Mouse (Mus musculus) midbrain, embryonic 14.5 days (tissue): Measurements from ENCODE around the gene Wfdc3. TPM values are rescaled to one million over a fixed set of nuclear protein-coding genes. Genes with fewer than 3 reads are reported as not detected.

Experiments
- ATAC-seq: fragments of 200-750 bp; cut with Nextera tagmentation; 2 replicates; pipeline ENCODE4 v1.8.0; 2017; ENCODE audit warnings: moderate number of reproducible peaks, moderate library complexity; ENCODE audit not compliant: low FRiP score, low TSS enrichment
- DNase-seq: peaks from one replicate; pipeline ENCODE4 v3.0.0-alpha.2; 2015
- H3K27ac ChIP-seq: fragments of 300-500 bp; sonication (generic); replicated peaks from 2 replicates; pipeline ENCODE4 v1.5.1; 2014; ENCODE audit warnings: mild to moderate bottlenecking, low read depth, low read length, moderate library complexity
- H3K27me3 ChIP-seq: fragments of 300-500 bp; sonication (generic); 2 replicates; pipeline ENCODE4 v1.6.1; 2014; ENCODE audit warnings: low read length, control low read depth, mixed read lengths; ENCODE audit not compliant: control insufficient read depth, insufficient read depth
- H3K36me3 ChIP-seq: fragments of 300-500 bp; sonication (generic); 2 replicates; pipeline ENCODE4 v1.6.1; 2014; ENCODE audit warnings: low read length, control low read depth; ENCODE audit not compliant: control insufficient read depth, insufficient read depth
- H3K4me1 ChIP-seq: fragments of 300-500 bp; sonication (generic); 2 replicates; pipeline ENCODE4 v1.6.1; 2014; ENCODE audit warnings: mild to moderate bottlenecking, antibody characterized with exemption, low read length, control low read depth; ENCODE audit not compliant: control insufficient read depth, insufficient read depth
- H3K4me2 ChIP-seq: fragments of 300-500 bp; sonication (generic); 2 replicates; pipeline ENCODE4 v1.6.1; 2014; ENCODE audit warnings: mild to moderate bottlenecking, low read length, moderate library complexity
- H3K4me3 ChIP-seq: fragments of 300-500 bp; sonication (generic); replicated peaks from 2 replicates; pipeline ENCODE4 v1.5.1; 2014; ENCODE audit warnings: low read depth, low read length
- H3K9ac ChIP-seq: fragments of 300-500 bp; sonication (generic); replicated peaks from 2 replicates; pipeline ENCODE4 v1.6.1; 2014; ENCODE audit warnings: mild to moderate bottlenecking, low read length, moderate library complexity
- H3K9me3 ChIP-seq: fragments of 300-500 bp; sonication (generic); 2 replicates; pipeline ENCODE4 v1.6.1; 2016; ENCODE audit warnings: low read length, control low read depth, mixed read lengths; ENCODE audit not compliant: control insufficient read depth
- WGBS: fragments of 180-500 bp; shearing (Covaris S2); extraction: QIAGEN DNeasy Blood & Tissue Kit; methylation state at CpG from one replicate; pipeline ENCODE4 v1.1.7; 2014; 5-methylcytosine and 5-hydroxymethylcytosine counted together
- polyA plus RNA-seq: library from polyadenylated mRNA; unstranded; fragments of >200 nt; fragmentation: Nextera tagmentation; extraction: Ambion mirVana; gene quantifications from 2 replicates; pipeline ENCODE4 v1.2.1, GENCODE M21; 2014

The Wfdc3 gene
- polyA plus RNA-seq, 1 experiment from 2014 or later: 1.1 TPM

GRCm38 (mm10) chr2:164715005-164715404 lies 30.7 kb downstream of the Wfdc3 start, which contains the start of gene Spint5:
TSS of gene Spint5 (plus strand) at chr2:164715305.
- ATAC-seq (no peak), DNase-seq (no peak)
- 79% methylated on average over 6 of the region's 6 CpGs for WGBS
- H3K36me3 ChIP-seq: no peaks in the 10 kb centered on the region
- no peak within 1 kb of the TSS for H3K4me2 ChIP-seq
- H3K4me3 ChIP-seq: no peak within 1 kb of the TSS
- no peak within 1 kb of the TSS for H3K27ac ChIP-seq
- no peaks in the 10 kb centered on the region for H3K9me3 ChIP-seq
- no peaks in the 10 kb centered on the region for H3K27me3 ChIP-seq
- H3K4me1 ChIP-seq: no peaks in the 10 kb centered on the region
- H3K9ac ChIP-seq: no peak within 1 kb of the TSS

- WGBS: 88% methylated on average over 14 of the region's 14 CpGs
- no peak for ATAC-seq
- no peak overlapping the region for H3K27ac ChIP-seq
- H3K9ac ChIP-seq: no peak overlapping the region
- no peak overlapping the region for H3K4me3 ChIP-seq
- no peaks in the 10 kb centered on the region for H3K27me3 ChIP-seq
- H3K9me3 ChIP-seq: no peaks in the 10 kb centered on the region
- no peak for DNase-seq
- no peak overlapping the region for H3K4me2 ChIP-seq
- no peaks in the 10 kb centered on the region for H3K36me3 ChIP-seq
- no peaks in the 10 kb centered on the region for H3K4me1 ChIP-seq
These were observed 39.7 kb downstream of the Wfdc3 start for GRCm38 (mm10) chr2:164705991-164706390.

- 94% methylated on average over 6 of the region's 6 CpGs for WGBS
- Histone ChIP-seq H3K27ac (no peak overlapping the region), H3K4me2 (no peak overlapping the region), H3K9ac (no peak overlapping the region), H3K27me3 (no peaks in the 10 kb centered on the region), H3K36me3 (no peaks in the 10 kb centered on the region), H3K9me3 (no peaks in the 10 kb centered on the region), H3K4me1 (no peaks in the 10 kb centered on the region), H3K4me3 (no peak overlapping the region)
- ATAC-seq: no peak
- DNase-seq: no peak
These were observed 40.4 kb downstream of the Wfdc3 start for GRCm38 (mm10) chr2:164705328-164705727.

GRCm38 (mm10) chr2:164704235-164704634 lies 41.5 kb downstream of the Wfdc3 start:
- H3K4me2 ChIP-seq: no peak overlapping the region
- H3K27me3 ChIP-seq: no peaks in the 10 kb centered on the region
- no peak overlapping the region for H3K9ac ChIP-seq
- H3K27ac ChIP-seq: no peak overlapping the region
- 85% methylated on average over 5 of the region's 5 CpGs for WGBS
- no peaks in the 10 kb centered on the region for H3K9me3 ChIP-seq
- H3K4me3 ChIP-seq: no peak overlapping the region
- no peak for DNase-seq
- ATAC-seq: no peak
- H3K36me3 ChIP-seq: no peaks in the 10 kb centered on the region
- no peaks in the 10 kb centered on the region for H3K4me1 ChIP-seq

GRCm38 (mm10) chr2:164701761-164702160 lies 44.0 kb downstream of the Wfdc3 start:
- no peak for ATAC-seq
- H3K4me2 ChIP-seq: no peak overlapping the region

GRCm38 (mm10) chr2:164700959-164701358 lies 44.8 kb downstream of the Wfdc3 start:
- no peak overlapping the region for H3K4me3 ChIP-seq
- ATAC-seq: no peak
- H3K4me2 ChIP-seq: no peak overlapping the region
- H3K27ac ChIP-seq: no peak overlapping the region
- H3K9me3 ChIP-seq: no peaks in the 10 kb centered on the region
- WGBS: 82% methylated on average over 5 of the region's 5 CpGs
- DNase-seq: no peak
- no peaks in the 10 kb centered on the region for H3K36me3 ChIP-seq
- no peaks in the 10 kb centered on the region for H3K4me1 ChIP-seq
- no peaks in the 10 kb centered on the region for H3K27me3 ChIP-seq
- H3K9ac ChIP-seq: no peak overlapping the region

More at GRCm38 (mm10) chr2:164701761-164702160, 44.0 kb downstream of the Wfdc3 start:
- no peak overlapping the region for H3K27ac ChIP-seq
- DNase-seq: no peak
- no peak overlapping the region for H3K9ac ChIP-seq
- WGBS: 91% methylated on average over 5 of the region's 5 CpGs
- no peaks in the 10 kb centered on the region for H3K9me3 ChIP-seq
- no peaks in the 10 kb centered on the region for H3K27me3 ChIP-seq
- no peaks in the 10 kb centered on the region for H3K36me3 ChIP-seq
- no peak overlapping the region for H3K4me3 ChIP-seq
- no peaks in the 10 kb centered on the region for H3K4me1 ChIP-seq

- no peaks in the 10 kb centered on the region for H3K36me3 ChIP-seq
- H3K4me3 ChIP-seq: no peak within 1 kb of the TSS
- H3K4me1 ChIP-seq: no peaks in the 10 kb centered on the region
- H3K9ac ChIP-seq: no peak within 1 kb of the TSS
- H3K27ac ChIP-seq: no peak within 1 kb of the TSS
- 68% methylated on average over 4 of the region's 4 CpGs for WGBS
- DNase-seq (no peak), ATAC-seq (no peak)
- no peaks in the 10 kb centered on the region for H3K27me3 ChIP-seq
- no peaks in the 10 kb centered on the region for H3K9me3 ChIP-seq
- no peak within 1 kb of the TSS for H3K4me2 ChIP-seq
These were observed 47.5 kb downstream of the Wfdc3 start, which contains the start of gene Spint4 for GRCm38 (mm10) chr2:164698201-164698600. TSS of gene Spint4 (plus strand) at chr2:164698501.

- no peak for ATAC-seq
- H3K9me3 ChIP-seq: no peaks in the 10 kb centered on the region
- H3K4me3 ChIP-seq: no peak within 1 kb of the TSS
- no peak within 1 kb of the TSS for H3K9ac ChIP-seq
- H3K4me1 ChIP-seq: no peaks in the 10 kb centered on the region
- no peaks in the 10 kb centered on the region for H3K27me3 ChIP-seq
- H3K27ac ChIP-seq: no peak within 1 kb of the TSS
- H3K36me3 ChIP-seq: no peaks in the 10 kb centered on the region
- no peak within 1 kb of the TSS for H3K4me2 ChIP-seq
- WGBS: 71% methylated on average over 3 of the region's 3 CpGs
- no peak for DNase-seq
These were observed 60.9 kb downstream of the Wfdc3 start, which contains the start of gene Wfdc13 for GRCm38 (mm10) chr2:164684807-164685206. TSS of gene Wfdc13 (plus strand) at chr2:164685107.
